Mouse (Mus musculus) limb, embryonic 15.5 days (tissue): ENCODE results near the gene Ifnl3. TPM values are rescaled to one million over a fixed set of nuclear protein-coding genes. Genes with fewer than 3 reads are reported as not detected.
"Not testable (repeated sequence)": the region's sequence is repeated elsewhere in the genome, so short reads cannot be mapped to it uniquely, and the experiment has no call there.

ENCODE experiments used
- ATAC-seq: fragments of 200-750 bp; cut with Nextera tagmentation; 2 replicates; pipeline ENCODE4 v1.8.0; 2017; ENCODE audit warnings: low read depth, moderate TSS enrichment; ENCODE audit not compliant: insufficient number of reproducible peaks, low FRiP score, low TSS enrichment
- H3K27ac ChIP-seq: fragments of 300-500 bp; sonication (generic); 2 replicates; pipeline ENCODE4 v1.5.1; 2015; ENCODE audit warnings: moderate library complexity, mild to moderate bottlenecking, inconsistent platforms
- H3K27me3 ChIP-seq: fragments of 300-500 bp; sonication (generic); 2 replicates; pipeline ENCODE4 v1.6.1; 2015; ENCODE audit warnings: inconsistent platforms
- H3K36me3 ChIP-seq: fragments of 300-500 bp; sonication (generic); 2 replicates; pipeline ENCODE4 v1.6.1; 2015; ENCODE audit warnings: inconsistent platforms
- H3K4me1 ChIP-seq: fragments of 300-500 bp; sonication (generic); 2 replicates; pipeline ENCODE4 v1.6.1; 2015; ENCODE audit warnings: inconsistent platforms
- H3K4me2 ChIP-seq: fragments of 300-500 bp; sonication (generic); 2 replicates; pipeline ENCODE4 v1.6.1; 2015; ENCODE audit warnings: mild to moderate bottlenecking, inconsistent platforms
- H3K4me3 ChIP-seq: fragments of 300-500 bp; sonication (generic); 2 replicates; pipeline ENCODE4 v1.5.1; 2015; ENCODE audit warnings: mild to moderate bottlenecking, inconsistent platforms
- H3K9ac ChIP-seq: fragments of 300-500 bp; sonication (generic); 2 replicates; pipeline ENCODE4 v1.6.1; 2015; ENCODE audit warnings: inconsistent platforms
- H3K9me3 ChIP-seq: fragments of 300-500 bp; sonication (generic); 2 replicates; pipeline ENCODE4 v1.6.1; 2016; ENCODE audit warnings: inconsistent platforms
- WGBS: fragments of 180-500 bp; shearing (Covaris S2); methylation state at CpG from one replicate; pipeline ENCODE4 v1.1.7; 2015; 5-methylcytosine and 5-hydroxymethylcytosine counted together
- polyA plus RNA-seq: library from polyadenylated mRNA; unstranded; fragments of >200 nt; fragmentation: Nextera tagmentation; extraction: Ambion mirVana; gene quantifications from 2 replicates; pipeline ENCODE4 v1.2.1, GENCODE M21; 2015

The Ifnl3 gene
- polyA plus RNA-seq, 1 experiment from 2014 or later: not detected

DNA sequence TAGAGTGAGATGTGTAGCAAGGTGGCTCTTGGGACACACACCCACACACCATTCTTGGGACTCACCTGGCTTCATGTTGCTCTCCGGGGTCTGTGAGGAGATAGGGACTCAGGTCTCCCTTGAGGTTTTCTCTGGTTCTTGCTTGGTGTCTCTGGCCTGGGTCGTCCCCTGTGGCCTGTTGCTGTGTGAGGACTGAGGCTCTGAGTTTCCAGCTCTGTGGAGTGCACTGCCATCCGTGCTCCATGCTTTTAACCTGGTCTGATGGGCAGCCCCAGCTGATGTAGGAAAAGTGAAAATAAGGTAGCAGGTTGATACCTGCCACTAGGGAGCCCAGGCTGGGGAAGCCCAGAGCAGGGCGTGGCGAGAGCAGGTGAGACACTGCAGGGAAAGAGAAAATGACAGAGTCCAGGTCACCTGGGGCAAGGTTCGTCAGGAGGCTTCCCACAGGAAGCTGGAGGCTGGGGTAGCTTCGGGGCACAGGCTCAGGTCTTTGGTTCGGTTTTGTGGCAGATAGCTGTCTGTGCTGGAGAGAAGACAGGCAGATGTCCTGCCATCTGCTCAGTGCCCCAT, 12.1 kb upstream of the Ifnl3 start, which contains the start of gene Ifnl2:
TSS of gene Ifnl2 (minus strand) at position 51 of the 570 bp plus-strand sequence.
- WGBS: 55% methylated on average over 8 of the region's 8 CpGs

DNA sequence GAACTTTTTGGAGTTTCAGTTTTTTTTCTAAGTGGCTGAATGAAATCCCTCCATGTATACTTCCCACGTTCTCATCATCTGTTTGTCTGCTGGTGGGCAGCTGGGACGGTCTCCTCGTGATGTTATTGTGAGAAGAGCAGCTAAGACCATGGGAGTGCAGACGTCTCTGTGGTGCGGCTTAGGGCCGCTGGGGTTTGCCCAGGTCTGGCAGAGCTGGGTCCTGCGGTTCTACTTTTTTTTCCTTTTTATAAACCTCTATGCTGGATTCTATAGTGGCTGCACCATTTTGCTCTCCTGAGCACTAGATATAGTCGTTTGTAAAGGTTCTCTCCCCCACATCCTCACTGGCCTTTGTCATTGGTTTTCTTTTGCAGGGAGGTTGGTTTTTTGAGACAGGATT, 11.2 kb upstream of the Ifnl3 start:
- Histone ChIP-seq H3K4me1 (no peaks in the 10 kb centered on the region), H3K4me3 (no peak overlapping the region), H3K27me3 (no peaks in the 10 kb centered on the region), H3K36me3 (no peaks in the 10 kb centered on the region), H3K9ac (no peak overlapping the region), H3K27ac (no peak overlapping the region), H3K9me3 (no peaks in the 10 kb centered on the region), H3K4me2 (no peak overlapping the region)
- no peak for ATAC-seq
- 75% methylated on average over 8 of the region's 8 CpGs for WGBS

More for the DNA sequence above, 12.1 kb upstream of the Ifnl3 start, which contains the start of gene Ifnl2:
- H3K4me1 ChIP-seq, H3K36me3 ChIP-seq, H3K27me3 ChIP-seq, H3K9ac ChIP-seq, H3K4me3 ChIP-seq, H3K27ac ChIP-seq, H3K4me2 ChIP-seq, ATAC-seq, H3K9me3 ChIP-seq: not testable (repeated sequence)

DNA sequence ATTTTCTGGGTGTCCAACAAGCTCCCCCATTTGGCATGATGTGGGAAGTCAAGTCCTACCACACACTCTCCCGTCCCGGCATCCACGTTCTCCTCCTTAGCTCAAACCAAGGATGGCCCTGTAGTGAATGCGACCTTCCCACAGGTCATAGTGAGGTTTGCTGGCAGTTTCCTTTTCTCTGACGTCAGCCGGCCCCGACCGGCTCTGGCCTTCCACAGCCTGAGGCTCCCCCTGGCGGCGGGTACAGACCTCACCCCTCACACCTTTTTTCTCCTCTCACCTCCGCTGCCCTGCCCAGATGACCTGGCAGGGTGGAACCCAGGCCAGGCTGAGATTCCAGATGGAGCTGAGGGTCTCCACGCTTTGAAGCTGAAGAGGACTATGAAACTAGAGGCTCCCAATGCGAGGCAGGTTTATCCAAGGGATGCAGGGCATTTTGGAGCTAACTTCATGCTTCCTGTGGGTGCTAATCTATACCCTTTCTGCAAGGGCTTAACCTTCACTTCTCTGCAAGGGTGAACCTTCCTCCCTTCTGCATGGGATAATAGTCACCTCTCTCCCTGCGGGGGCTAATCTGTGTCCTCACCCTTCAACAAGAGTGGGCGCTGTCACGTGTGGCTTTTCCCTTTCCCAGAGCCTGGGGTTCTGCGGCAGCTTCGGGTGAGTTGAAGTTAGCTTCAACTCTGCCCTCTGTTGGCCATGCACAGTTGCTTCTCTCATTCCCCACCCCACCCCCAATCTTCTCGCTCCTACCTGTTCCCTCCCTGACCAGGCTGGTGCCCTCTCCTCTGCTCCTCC, 5.5 kb downstream of the Ifnl3 start:
- WGBS: 5% methylated on average over 19 of the region's 19 CpGs
- Histone ChIP-seq H3K9me3 (no peaks in the 10 kb centered on the region), H3K27me3 (no peaks in the 10 kb centered on the region), H3K4me2 (no peak overlapping the region), H3K4me3 (no peak overlapping the region), H3K4me1 (peaks cover 7% of the 10 kb centered on the region; the same call in 1 of the 2 replicates), H3K27ac (no peak overlapping the region), H3K36me3 (no peaks in the 10 kb centered on the region), H3K9ac (no peak overlapping the region)
- no peak for ATAC-seq

DNA sequence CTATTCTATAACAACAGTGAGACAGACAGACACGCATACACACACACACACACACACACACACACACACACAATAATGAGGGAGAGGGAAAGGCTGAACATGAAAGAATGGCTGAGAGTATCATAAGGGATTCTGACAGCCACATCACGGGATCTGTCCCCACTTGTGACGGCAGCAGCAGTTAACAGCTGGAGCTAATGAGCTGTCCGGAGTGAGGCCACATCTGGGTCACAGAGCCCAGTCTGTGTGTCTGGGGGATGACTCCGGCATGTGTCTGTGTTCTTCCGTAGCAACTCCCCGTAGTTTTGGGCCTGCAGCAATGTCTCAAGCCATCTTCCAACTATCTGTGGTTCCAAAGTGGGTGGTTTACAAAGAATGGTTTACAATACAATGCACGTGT, 9.4 kb downstream of the Ifnl3 start:
- H3K4me3 ChIP-seq: no peak overlapping the region
- peaks cover 7% of the 10 kb centered on the region; the same call in 1 of the 2 replicates for H3K4me1 ChIP-seq
- no peak overlapping the region for H3K9ac ChIP-seq
- ATAC-seq: no peak
- WGBS: 47% methylated on average over 8 of the region's 8 CpGs
- no peaks in the 10 kb centered on the region for H3K27me3 ChIP-seq
- H3K9me3 ChIP-seq: no peaks in the 10 kb centered on the region
- no peak overlapping the region for H3K4me2 ChIP-seq
- H3K27ac ChIP-seq: no peak overlapping the region
- no peaks in the 10 kb centered on the region for H3K36me3 ChIP-seq

DNA sequence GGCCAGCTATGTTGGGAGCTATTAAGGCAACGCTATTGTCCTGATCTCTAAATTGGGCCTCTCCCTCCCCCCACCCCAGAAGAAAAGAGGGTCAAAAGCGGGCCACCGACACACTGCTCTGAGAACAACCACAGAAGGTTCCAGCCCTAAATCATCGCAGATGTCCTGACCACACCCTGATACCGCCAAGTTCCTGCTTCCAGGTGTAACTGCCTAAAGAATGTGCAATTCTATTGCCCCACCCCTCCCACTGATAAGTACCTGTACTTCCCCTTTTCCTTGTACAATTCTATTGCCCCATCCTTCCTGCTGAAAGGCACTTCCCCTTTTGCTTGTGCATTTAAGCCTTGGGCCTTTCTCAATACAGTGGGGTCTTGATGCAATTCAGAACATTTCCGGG, 16.2 kb downstream of the Ifnl3 start:
- 87% methylated on average over 6 of the region's 6 CpGs for WGBS
- not testable (repeated sequence) for H3K36me3 ChIP-seq

DNA sequence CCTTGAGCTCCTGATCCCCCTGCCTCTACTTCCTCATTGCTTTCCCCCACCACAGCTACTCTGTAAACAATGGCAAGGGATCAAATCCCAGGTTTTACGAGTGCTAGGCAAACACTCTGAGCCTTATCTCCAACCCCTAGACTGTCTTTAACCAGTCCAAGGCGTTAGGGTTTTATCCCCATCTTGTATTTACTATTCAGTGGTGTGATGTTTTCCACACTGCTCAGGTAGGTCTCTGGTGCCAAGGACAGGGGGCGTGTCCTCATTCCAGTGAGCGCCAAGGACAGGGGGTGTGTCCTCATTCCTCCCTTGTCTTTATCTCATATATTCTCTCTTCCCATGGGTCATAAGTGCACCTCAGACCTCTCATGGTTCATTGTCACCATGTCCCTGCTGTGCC, 17.9 kb downstream of the Ifnl3 start, which contains the start of gene Sycn:
TSS of gene Sycn (plus strand) at position 360 of the 400 bp plus-strand sequence.
- WGBS: 63% methylated on average over 4 of the region's 4 CpGs
- no peak for ATAC-seq
- no peak within 1 kb of the TSS for H3K27ac ChIP-seq

More for the DNA sequence above, 16.2 kb downstream of the Ifnl3 start:
- not testable (repeated sequence) for H3K27ac ChIP-seq, H3K9ac ChIP-seq, ATAC-seq, H3K9me3 ChIP-seq, H3K27me3 ChIP-seq, H3K4me1 ChIP-seq, H3K4me3 ChIP-seq, H3K4me2 ChIP-seq

DNA sequence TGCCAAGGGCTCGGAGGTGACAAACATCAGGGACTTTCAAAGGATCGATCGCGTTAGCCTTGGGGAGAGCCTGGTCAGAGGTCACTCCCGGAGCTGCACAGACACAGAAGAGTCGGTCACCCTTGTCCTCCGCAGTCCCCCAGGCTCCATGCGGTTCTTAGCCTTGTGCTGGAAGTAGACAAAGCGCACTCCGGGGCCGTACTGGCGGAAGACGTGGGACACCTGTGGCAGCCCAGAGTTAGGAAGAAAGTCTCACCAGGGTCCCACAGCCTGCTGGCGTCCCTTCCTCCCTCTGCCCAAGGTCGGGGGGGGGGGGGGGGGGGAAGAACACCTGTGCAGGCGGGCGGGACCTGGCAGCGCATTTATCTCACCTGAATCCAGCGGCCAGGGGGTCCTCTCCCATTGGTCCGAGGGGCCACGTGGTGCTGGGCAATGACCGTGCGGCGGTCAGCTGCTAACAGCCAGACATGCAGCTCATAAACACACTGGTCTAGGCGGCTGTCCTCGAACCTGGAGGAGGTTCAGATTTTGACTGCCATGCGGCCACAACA, 21.5 kb downstream of the Ifnl3 start:
- Histone ChIP-seq H3K4me3 (no peak overlapping the region), H3K4me2 (no peak overlapping the region), H3K9ac (no peak overlapping the region), H3K36me3 (no peaks in the 10 kb centered on the region), H3K9me3 (no peaks in the 10 kb centered on the region), H3K27me3 (peaks cover 46% of the 10 kb centered on the region), H3K4me1 (peaks cover 25% of the 10 kb centered on the region), H3K27ac (no peak overlapping the region)
- ATAC-seq: no peak
- WGBS: 5% methylated on average over 26 of the region's 27 CpGs

More for the DNA sequence above, 17.9 kb downstream of the Ifnl3 start, which contains the start of gene Sycn:
- Histone ChIP-seq H3K9me3 (no peaks in the 10 kb centered on the region), H3K4me2 (no peak within 1 kb of the TSS), H3K27me3 (peaks cover 18% of the 10 kb centered on the region), H3K4me3 (no peak within 1 kb of the TSS), H3K4me1 (peaks cover 7% of the 10 kb centered on the region; the same call in 1 of the 2 replicates), H3K9ac (no peak within 1 kb of the TSS), H3K36me3 (no peaks in the 10 kb centered on the region)

DNA sequence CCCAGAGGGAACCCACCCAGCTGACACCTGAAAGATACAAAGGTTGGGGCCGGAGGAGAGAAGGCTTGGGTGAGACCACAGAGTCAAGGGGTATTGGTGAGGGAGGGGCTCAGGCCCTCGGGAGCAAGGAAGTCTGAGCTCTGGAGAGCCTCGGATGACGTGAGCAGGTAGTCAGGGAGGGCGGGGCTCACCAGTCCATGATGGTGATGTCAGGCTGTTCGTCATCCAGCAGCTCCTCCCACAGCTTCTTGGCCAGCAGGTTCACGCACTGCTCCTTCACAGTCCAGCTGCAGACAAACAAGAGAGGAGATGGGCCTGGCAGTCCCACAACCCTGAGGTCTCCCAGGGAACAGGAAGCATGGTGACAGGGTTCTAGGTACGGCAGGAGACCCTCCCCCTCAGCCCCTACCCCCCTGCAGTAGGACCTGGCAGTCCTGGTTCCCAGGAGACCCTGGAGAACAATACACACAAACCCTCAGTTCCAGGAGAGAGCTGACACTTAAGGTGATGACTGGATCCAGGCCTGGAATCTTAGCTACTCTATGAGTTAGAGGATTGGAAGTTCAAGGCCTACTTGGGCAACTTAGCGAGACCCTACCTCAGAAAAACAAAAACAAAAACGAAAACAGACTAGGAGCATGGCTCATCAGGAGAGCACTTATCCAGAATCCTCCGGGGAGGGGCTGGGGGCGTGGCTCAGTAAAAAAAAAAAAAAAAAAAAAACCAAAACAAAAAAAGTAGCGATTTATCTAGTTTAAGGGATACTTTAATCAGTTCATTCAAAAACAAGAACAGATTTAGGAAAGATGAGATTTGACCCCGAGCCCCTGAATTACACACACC, 22.6 kb downstream of the Ifnl3 start:
- 33% methylated on average over 14 of the region's 14 CpGs for WGBS
- Histone ChIP-seq H3K4me3 (no peak overlapping the region), H3K27ac (no peak overlapping the region), H3K4me1 (peaks cover 25% of the 10 kb centered on the region), H3K9ac (no peak overlapping the region), H3K4me2 (no peak overlapping the region), H3K27me3 (peaks cover 46% of the 10 kb centered on the region), H3K36me3 (no peaks in the 10 kb centered on the region), H3K9me3 (no peaks in the 10 kb centered on the region)
- no peak for ATAC-seq

DNA sequence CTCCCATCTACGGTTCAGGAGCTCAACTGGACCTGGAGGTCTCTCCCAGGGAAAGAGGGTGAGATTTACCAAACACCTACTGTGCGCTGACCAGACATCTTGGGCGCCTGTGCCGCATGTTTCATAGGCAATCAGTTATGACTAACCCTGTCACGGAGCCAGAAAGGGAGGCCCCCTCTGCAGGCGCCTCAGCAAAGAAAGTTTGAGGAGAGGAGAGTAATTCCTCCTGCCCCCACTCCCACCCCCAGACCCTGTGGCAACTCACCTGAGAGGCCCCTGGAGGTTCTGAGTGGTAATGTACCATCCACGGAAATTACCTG, 23.2 kb downstream of the Ifnl3 start:
- WGBS: 38% methylated on average over 7 of the region's 7 CpGs
- Histone ChIP-seq H3K9ac (no peak overlapping the region), H3K4me3 (no peak overlapping the region), H3K9me3 (no peaks in the 10 kb centered on the region), H3K36me3 (no peaks in the 10 kb centered on the region), H3K4me2 (no peak overlapping the region), H3K27me3 (peaks cover 46% of the 10 kb centered on the region), H3K27ac (no peak overlapping the region), H3K4me1 (peaks cover 25% of the 10 kb centered on the region)
- ATAC-seq: no peak

DNA sequence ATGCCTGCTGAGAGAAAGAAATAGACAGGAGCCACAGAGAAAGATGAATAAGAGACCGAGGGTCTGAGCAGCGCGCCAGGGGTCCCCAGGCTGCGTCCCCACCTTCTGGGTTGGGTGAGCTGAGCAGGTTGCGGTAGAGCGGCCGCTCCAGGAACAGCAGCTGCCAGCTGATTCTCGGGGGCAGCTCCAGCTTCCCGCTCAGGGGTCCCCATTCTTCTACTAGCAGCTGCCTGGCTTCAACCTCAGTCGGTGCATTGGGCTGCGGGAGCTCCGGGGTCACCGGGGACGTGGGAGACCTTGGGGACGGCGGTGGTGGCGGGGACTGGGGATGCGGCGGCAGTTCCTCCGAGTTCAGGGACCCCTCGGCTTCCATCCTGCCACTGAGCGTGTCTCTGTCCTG, 24.0 kb downstream of the Ifnl3 start:
- no peak overlapping the region for H3K9ac ChIP-seq
- 2% methylated on average over 22 of the region's 22 CpGs for WGBS
- H3K4me3 ChIP-seq: peak overlapping the region; percentile 19
- peak overlapping the region; percentile 36 for H3K4me2 ChIP-seq
- peaks cover 25% of the 10 kb centered on the region for H3K4me1 ChIP-seq
- ATAC-seq: no peak
- H3K27ac ChIP-seq: no peak overlapping the region
- peaks cover 46% of the 10 kb centered on the region for H3K27me3 ChIP-seq
- H3K36me3 ChIP-seq: no peaks in the 10 kb centered on the region
- H3K9me3 ChIP-seq: no peaks in the 10 kb centered on the region

DNA sequence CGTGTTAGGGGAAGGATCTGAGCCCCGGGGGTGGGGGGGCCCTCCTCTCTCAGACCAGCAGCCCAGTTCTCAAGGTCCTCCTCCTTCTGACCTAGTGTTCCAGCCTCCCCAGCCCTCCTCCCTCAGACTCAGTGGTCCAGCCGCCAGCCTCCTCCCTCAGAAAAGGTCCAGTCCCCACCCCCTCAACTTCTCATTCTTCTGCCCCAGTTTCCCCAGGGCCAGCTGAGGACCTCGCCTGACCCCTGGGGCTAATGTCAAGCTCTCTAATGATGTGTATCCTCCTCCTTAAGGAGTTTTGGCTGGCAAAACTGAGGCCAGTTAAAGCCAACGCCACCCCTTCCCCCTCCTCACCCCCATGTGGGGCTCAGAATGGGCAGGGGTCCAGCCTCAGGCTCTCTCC, 24.5 kb downstream of the Ifnl3 start, which contains the start of gene Nccrp1:
TSS of gene Nccrp1 (minus strand) at position 101 of the 400 bp plus-strand sequence.
- Histone ChIP-seq H3K4me2 (peak within 1 kb of the TSS; percentile 36), H3K9ac (no peak within 1 kb of the TSS), H3K27ac (no peak within 1 kb of the TSS), H3K4me3 (peak within 1 kb of the TSS; percentile 19), H3K4me1 (peaks cover 25% of the 10 kb centered on the region), H3K27me3 (peaks cover 46% of the 10 kb centered on the region), H3K36me3 (no peaks in the 10 kb centered on the region), H3K9me3 (no peaks in the 10 kb centered on the region)
- 4% methylated on average over 5 of the region's 5 CpGs for WGBS
- no peak for ATAC-seq
